Mouse (Mus musculus) regulatory T cell (primary cell): Measurements from ENCODE around the gene Cdc42ep3.

Experiments
- in situ Hi-C: fragments of 300-600 bp; cut with MboI, MseI; formaldehyde crosslinking; loops from one replicate; pipeline ENCODE4 v1.15.1; 2025; ENCODE audit warnings: high pct_unique_total_duplicates

The Cdc42ep3 gene

DNA sequence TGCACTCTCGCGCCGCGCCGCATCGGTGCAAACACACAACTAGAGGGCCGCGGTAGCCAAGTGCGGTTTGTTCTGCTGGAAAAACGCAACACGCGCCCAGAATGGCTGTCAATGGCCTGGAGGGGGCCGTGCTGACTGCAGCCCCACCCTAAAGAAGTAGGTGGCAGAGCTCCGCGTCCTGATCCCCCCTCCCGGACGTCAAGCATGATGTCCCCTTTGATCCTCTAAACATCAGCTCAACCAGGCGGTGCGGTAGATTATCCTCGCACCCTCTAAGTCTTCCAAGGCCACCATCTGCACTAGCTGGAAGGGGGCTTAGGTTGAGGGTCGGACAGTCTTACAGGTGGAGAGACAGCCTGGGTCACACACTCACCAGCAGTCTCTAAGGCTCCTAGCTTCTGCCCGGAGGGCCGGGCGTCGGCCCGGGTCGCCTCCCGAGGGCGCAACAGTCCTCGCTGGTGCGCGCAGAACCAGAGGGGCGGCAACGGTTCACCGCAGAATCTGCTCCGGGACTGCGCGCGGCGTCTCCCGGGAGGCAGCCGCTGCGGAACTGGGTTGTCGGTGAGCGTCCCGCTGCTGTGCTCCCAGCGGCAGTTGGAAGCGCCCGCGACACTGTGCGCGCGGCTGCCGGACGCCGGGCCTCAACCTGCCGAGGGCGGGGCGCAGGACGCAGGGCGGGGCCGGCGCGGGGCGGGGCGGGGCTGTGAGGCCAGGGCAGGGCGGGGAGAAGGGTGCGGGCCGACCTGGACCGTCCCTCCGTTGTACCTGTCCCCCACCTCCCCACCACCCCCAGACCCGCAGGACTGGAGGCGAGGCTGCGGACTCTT lies at the start of gene Cdc42ep3:
Cdc42ep3 (minus strand) TSS at position 648 of the 827 bp plus-strand sequence.
- in situ Hi-C loops, result loop anchor here (5.0 to 10.0 kb wide), 2 partner anchors 440 to 517 kb away; partner anchors contain the start of genes Cebpzos, Gpatch11 and Heatr5b

DNA sequence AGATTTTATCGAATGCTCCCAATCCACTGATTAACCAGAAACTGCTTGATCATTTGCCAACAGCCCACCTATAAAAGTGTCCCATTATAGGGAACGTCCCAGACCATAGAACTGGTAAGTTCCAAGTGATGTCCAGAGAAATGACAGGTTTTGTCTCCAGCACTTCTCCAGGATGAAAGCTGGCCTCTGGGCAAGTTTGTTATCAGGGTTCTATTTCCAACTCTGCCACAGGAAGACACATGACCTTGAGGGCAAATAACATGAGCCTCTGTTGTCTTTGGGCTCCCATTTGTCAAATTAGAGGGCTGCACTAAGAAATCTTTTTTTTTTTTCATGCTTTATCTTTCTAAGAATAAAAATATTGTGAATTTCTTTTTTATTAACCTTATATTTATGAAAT lies 45.5 kb upstream of the Cdc42ep3 start:
- in situ Hi-C loops, result no loop called here

DNA sequence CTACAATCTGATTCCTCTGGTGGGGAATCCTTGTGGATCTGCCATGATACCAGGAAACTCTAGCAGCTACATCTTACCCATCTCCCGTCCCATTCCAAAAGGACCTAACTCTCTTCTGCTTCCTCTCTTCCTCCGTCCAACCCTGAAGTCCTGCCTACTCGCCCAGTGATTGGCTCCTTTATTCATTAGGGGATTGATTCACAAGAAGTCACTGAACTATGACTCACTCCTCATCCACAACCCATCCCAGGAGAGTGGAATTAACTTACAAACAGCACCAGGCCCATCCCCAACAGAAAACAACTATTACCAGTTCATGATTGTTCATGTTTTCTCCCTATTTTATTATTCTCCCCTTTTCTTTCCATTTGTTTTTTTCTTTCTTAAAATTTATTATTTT lies 43.5 kb upstream of the Cdc42ep3 start:
- in situ Hi-C loops, result no loop called here

DNA sequence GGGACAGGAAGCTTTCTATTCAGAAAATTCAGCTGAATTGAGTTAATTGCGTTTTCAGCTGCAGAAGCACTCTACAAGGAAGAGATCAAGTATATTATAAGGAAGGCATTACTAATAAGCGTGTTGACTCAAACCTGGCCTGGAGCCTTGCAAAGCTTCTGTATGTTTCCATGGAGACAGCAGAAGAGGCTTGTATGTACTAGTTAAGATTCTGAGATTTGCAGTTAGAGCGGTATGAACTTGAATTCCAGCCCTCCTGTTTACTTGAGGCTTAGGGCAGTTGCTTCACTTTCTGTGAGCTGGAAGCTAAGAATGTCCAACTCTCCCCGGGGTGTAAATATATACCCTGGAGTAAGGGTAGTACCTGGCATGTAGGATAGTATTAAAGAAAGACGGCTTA lies 39.9 kb upstream of the Cdc42ep3 start:
- in situ Hi-C loops, result no loop called here

DNA sequence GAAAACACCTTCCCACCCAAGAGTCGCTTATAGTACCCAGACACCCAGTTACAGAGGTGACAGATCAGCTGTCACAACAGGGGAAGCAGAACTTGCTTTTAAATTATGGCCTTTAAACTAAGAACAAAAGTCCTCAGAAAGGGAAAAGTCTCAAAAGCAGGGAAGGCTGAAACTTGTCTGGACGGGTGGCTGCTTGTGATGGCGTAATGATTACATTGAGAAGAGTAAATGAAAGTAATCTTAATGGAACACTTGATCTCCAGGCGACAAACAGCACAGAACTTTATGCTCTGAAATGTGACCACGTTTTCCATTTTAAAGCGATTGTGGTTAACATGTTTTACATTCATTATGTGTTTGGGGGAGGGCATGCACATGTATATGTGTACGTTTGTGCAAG lies 39.0 kb upstream of the Cdc42ep3 start:
- in situ Hi-C loops, result no loop called here

DNA sequence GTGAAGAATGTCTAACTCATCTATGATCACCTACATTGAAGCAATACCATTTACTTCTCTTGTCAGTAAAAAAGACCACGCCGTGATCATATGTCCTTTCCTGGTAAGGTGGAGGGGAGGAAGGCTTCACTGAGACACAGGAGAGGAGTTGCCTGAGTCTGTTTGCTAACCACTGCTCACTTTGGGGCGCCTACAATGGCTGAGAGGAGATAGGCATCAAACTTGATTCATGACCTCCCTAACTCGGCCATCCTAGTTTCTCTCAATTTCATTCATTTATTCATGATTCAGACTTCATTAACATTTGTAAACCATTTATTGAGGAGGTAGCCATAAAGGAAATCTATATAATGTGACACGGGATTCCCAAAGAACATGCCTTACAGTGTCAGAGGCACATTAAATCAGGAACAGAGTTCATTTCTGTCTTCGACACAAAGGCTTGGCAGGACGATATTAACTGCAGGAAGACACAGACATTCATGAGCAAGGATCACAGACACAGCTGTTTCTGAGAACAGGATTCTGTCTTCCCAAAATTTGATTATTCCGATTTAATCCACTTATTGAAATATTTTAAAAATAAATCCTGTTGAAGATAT lies 32.7 kb upstream of the Cdc42ep3 start:
- in situ Hi-C loops, result no loop called here

DNA sequence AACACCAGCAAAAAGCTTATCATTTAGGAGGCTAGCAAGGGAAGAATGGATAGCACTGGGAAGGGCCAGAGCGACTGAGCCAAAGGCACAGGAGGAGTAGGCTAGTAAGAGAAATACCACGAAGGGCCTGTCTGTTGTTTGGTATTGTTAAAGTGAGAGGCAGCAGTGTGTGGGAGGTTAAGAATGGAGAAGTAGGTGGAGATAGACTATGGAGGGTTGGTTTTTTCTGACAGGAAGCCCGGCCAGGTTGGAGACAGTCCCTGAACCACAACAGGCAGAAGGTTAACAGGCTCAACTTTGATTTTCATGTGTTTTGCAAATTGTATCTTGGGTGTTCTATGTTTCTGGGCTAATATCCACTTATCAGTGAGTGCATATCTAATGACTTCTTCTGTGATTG lies 26.6 kb upstream of the Cdc42ep3 start:
- in situ Hi-C loops, result no loop called here

DNA sequence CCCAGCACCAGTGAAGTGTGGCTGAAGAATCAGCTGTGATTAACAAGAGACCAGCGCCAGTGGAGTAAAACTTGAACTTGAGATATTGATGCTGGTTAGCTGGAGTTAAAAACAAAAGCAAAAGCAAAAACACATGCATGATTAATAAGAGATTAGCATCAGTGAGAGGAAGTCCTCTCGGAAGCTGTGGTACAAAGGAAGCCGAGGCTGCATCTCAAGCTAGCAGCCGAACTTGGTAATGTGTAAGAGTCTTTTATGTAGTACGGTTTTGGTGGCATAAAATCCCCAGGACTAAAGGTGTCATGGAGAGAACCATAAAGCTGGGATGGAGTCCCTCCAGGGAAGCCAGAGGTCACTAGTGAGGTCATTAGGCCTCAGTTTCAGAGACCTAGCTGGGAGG lies 24.3 kb upstream of the Cdc42ep3 start:
- in situ Hi-C loops, result no loop called here

DNA sequence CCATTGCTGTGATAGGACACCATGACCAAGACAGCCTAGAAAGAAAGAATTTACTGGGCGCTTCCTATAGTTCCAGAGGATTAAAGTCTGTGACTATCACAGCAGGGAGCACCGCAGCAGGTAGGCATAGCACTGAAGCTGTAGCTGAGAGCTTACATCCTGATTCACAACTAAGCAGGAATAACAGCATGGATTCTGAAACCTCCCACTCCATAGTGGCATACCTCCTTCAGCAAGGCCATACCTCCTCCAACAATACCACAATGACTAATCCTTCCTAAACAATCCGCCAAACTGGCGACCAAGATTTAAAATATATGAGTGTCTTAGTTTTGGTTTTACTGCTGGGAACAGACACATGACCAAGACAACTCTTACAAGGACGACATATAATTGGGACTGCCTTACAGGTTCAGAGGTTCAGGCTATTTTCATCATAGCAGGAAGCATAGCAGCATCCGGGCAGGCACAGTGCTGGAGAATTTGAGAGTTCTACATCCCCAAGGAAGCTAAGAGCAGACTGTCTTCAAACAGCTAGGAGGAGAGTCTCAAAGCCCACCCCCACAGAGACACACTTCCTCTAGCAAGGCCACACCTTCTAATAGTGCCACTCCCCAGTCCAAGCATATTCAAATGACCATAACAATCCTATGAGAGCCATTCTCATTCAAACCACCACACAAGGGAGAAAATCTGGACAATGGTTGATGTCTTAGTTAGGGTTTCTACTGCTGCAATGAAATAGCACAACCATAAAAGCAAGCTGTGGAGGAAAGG lies 21.7 kb upstream of the Cdc42ep3 start:
- in situ Hi-C loops, result no loop called here

DNA sequence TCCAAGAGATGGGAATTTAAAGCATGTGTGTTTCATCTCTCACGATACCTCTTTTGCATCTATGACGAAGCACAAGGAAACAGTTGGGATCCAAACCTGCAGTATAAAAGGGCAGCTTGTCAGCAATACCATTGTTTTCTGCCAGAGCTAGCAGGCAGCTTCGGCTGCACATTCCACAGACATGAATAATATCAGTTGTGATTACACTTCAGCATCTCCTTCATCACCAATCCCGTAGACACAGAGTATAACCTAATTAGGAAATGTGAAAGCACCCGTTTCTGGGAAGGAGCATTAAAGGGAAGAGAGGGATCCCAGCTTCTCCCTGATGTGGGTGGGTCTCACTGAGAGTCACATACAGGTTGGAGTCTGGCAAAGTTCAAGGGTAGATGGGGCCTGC lies 18.1 kb upstream of the Cdc42ep3 start:
- in situ Hi-C loops, result no loop called here

DNA sequence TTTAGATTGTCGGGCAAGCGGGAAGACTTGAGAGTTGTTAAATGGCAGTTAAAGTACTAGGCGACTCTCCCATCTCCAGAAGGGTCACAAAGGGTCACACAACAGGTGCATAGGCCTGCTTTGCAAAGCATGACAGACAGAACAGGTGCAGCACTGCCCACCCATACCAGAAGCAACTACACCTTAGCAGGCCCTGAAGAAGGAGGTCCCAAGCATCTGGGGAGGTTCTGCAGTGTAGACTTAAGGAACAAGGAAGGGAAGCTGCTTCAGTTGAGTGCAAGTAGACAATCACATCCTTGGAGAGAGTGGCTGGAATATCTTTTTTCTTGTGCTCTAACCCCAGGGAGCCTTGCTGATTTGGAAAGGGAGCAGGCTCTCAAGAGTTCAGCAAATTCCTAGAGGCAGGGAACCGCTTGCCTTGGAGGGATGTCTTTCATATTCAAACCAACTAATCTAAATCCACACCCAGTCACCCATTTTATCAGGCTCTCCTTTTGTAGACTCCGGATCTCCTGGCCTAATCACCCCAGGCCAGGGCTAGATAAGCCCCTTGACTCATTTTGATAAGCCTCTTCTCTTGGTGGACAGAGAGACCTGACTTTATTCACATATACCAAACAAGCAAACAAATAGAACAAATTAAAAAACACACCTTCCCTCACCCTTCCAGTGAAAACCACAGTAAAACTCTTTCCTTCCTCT lies 10.0 kb upstream of the Cdc42ep3 start:
- in situ Hi-C loops, result no loop called here

DNA sequence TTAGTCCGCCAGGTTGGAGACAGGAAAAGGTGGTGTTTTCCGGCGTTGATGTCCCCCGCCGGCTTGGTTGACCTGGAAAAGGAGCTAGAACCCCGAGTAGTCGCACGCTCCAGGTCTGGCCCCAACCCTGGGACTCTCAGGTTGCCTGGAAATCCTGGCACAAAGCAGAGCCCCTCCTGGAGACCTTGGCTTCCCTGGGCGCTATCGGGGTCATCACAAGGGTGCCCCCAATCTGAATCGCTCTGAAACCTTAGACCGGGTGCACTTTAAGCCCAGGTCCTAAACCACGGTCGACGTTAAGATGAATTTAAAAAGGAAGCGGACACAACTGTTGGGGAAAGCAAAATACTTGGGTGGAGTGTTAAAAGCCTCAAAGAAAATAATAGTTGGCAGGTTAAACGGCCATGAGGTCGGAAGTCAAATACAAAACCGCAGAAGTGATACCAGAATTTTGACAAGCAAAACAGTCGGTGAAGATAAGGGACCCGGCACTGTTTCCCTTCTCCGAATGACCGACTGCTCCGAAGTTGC lies 1.2 kb upstream of the Cdc42ep3 start:
- in situ Hi-C loops, result loop anchor here (10.0 kb wide), 1 partner anchor 441 kb away; the partner anchor contains the start of gene Cebpzos

DNA sequence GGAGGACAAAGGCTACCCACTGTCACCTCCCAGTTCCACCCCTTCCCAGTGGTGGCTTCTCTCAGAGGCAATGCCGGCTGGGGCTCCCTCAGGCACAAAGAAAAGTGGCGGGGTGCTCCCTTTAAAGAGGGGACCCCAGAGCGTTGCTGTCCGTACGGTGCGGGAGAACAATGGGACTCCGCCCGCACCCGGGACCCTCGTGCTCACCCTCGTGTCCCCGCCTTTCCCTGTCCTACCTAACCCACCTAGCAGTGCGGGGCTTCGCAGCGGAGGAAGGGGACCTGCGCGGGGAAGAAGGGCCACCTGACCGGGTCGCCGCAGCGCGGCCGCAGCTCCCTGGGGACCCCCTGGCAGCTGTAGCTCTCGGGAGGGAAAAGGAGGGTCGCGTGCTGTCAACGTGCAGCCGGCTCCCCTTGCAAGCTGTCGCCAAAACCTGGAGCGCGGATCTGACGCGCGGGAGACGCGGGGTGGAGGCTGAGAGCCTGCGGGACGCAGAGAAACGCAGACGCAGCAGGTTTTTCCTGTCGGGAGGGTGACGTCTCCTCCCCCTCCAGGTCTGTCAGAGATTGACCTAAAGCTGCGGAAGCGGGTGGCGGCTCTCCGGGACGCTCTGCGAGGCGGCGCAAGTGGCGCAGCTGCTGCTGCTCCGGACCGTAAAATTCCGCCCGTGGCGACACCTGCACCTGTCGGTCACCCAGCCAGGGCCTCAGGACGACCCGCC lies 540 bp upstream of the Cdc42ep3 start:
- in situ Hi-C loops, result loop anchor here (10.0 kb wide), 1 partner anchor 441 kb away; the partner anchor contains the start of gene Cebpzos

DNA sequence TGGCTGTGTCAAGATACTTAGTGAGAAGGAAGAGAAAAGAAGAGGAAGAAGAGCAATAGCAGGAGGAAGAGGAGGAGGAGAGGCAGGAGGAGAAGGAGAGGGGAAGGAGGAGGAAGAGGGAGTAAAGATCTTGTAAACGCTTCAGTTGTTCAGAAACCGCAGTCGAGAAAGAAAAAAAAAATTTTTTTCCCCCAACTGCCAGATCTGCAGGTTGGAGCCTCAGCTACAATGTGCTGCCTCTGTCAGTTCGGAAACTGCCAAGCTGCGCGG lies 782 bp downstream of the Cdc42ep3 start:
- in situ Hi-C loops, result loop anchor here (5.0 to 10.0 kb wide), 2 partner anchors 439 to 517 kb away; partner anchors contain the start of genes Cebpzos, Gpatch11 and Heatr5b

DNA sequence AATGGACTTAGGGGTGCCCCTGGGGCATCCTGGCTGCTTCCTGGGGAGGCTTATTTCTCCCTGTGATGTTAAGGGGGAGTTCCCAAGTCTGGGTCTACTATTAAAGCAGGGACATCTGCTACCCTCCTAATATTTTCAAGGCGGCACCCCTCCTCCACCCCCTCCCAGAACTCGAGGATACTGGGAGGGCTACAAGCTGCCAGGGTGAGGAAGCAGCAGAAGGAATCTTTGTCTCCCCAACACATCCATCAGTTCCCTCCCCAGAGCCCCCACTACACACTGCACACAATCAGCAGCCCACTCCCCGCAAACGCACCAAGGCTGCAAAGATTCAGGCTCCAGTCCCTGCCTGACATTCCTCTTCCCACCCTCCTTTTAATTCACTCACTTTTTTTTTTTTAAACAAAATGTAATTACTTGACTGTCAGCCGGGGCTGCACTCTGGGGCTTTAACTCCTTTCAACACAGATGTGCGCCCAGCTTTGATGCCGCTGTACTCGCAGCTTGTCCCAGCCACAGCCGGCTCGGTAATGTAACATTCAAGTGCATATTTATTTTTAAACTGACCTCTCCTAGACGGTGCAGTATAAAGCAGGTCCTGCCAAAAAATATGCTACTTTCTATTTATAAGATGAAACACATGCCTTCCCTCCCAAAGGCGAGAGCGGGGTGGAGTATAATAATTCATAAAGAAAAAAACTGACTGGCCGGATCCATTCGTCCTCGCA lies 1.3 kb downstream of the Cdc42ep3 start:
- in situ Hi-C loops, result loop anchor here (5.0 to 10.0 kb wide), 2 partner anchors 439 to 516 kb away; partner anchors contain the start of genes Cebpzos, Gpatch11 and Heatr5b

DNA sequence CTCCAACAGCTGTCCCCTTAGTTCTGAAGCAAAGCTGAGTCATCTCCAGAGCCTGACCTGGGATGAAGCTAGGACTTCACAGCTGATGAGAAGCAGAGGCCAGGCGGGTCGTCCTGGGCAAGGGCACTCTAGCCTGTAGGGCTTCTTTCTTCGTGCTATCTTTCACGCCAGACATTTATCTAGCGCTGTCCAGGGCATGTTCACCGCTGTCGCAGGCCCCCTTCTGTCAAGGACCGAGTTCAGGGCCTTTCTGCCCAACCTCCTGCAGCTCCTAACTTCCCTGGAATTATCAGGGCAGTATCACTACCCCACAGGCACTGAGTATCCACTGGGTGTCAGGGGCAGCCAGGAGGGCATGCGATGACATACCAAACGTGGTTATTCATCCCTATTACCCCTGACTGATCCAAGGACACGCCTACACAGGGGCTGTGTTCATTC lies 4.1 kb downstream of the Cdc42ep3 start:
- in situ Hi-C loops, result loop anchor here (5.0 to 10.0 kb wide), 2 partner anchors 436 to 513 kb away; partner anchors contain the start of genes Cebpzos, Gpatch11 and Heatr5b

DNA sequence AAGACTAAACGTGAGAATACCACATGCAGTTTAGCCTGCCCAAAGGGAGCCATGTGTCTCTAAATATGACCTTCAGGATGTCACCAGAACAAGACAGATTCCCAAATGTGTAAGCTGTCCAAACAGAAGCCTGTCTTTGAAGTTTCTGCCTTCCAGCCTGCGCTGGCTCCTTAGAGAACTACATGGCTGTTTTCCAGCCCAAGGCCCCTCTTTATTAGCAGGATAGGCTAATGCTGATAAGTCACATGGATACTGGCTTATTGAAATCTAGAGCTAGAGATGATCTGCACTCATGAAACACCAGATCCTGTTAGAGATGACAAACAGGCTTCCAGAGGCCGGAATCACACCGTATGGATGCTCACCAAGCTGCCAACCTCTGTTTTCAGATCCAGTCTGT lies 5.5 kb downstream of the Cdc42ep3 start:
- in situ Hi-C loops, result no loop called here

DNA sequence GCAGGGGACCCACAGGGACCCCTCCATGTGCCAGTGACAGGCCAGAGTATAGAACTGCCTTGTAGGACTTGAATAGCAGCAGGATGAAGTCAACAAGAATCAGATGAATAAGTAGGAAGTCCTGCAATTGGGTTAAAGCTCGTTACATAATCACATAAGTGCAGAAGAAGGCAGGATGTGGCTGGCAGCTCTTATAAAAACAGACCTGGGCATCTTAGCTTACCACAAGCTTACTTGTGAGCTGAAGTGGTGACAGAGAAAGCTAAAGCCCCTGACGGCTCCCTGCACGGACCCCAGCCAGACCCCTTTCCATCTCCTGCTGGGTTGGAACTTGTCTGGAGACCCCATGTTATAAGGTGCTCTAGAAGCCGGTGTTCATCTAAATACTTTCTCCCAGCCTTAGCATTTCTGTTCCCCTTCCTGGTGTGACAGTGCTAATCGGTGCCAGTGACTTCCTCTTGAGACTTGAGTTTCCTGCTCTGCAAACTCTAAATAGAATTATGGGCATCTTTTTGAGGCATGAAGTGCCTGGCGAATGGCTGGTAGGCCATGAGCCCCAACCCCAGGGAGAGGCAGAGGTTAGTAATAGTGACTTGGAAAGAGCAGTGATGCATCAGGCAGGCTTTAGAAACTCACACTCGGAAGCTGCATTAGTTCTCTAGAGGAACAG lies 6.8 kb downstream of the Cdc42ep3 start:
- in situ Hi-C loops, result no loop called here

DNA sequence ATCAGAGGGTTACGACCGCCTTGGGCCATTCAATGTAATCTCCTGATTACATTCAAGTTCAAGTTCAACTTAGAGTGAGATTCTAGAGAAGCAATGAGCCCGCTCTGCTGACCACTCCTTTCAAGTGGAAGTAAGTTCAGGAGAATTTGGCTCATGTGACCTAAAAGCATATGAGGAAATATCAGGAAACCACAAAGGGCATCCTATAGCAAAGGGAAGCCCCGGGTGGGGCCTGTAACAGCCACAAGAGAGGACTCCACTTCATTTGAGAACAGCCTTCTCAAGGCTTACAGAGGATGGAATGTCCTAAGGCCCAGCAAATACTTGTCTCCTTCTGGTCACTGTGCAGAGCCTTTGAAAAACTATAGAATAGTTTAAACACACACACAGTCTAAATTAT lies 7.6 kb downstream of the Cdc42ep3 start:
- in situ Hi-C loops, result no loop called here
